Mouse (Mus musculus): ENCODE measurements at regions not wholly inside any gene's neighbourhood (a gene's known extent, or its start where the extent isn't known, plus 50 kb on each side); places are given as distances from the start of the nearest gene placed in this dataset.

DNA sequence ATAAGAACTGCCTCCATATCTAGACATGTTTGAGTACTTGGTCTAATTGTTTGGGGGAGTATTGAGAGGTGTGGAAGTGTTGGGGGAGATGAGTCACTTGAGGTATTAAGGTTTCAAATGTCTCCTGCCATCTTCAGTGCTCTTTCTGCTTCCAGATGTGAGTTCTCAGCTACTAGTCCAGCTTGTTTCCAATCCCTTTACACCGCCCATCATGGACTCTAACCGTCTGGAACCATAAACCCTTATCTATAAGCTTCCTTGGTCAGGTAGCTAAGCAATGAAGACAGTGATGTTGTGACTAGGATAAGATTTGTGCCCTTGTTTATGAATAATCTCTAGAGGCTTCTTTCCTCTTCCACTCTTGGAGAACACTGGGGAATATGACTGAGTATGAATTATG, 183.7 kb downstream of the Galc start:
- no peak for TF ChIP-seq CTCF (IDR thresholded peaks at IDR 0.05; ENCODE audit: borderline replicate concordance, insufficient read depth, low read depth, low read length)
- no peak for TF ChIP-seq POLR2A (IDR thresholded peaks at IDR 0.05; ENCODE audit: borderline replicate concordance, insufficient read depth, low read length)

Measured in cerebellum, adult 2 months (tissue).